Mouse (Mus musculus): ENCODE data around the gene Smarcd3. TPM values are rescaled to one million over a fixed set of nuclear protein-coding genes. Genes with fewer than 3 reads are reported as not detected.
A peak's percentile ranks its signal among the peaks of the same experiment; 100 is the strongest.

Gene Smarcd3
- polyA plus RNA-seq, 1 experiment from 2014 or later: 76.1 TPM

DNA sequence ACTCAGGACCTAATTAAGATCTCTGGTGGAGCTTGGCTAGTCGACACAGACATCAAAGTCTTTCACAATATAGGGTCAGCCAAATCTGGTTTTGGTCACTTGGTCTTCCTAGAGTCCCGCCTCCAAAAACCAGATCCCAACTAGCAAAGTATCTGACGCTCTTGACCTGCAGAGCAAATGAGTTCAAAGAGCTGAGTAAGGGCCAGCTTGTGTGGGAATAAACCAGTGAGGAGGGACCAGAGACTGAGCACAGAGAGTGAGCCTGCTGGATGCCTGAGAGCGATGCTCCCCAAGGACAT lies 560 bp upstream of the Smarcd3 start:
- H3K9ac ChIP-seq (ENCODE audit: low read depth, low read length): no peak overlapping the region
- H3K9me3 ChIP-seq (replicated peaks; ENCODE audit: control insufficient read depth, low read length): no peaks in the 10 kb centered on the region
- H3K27ac ChIP-seq (ENCODE audit: low read depth, low read length): no peak overlapping the region
- peak overlapping the region; percentile 88 for H3K4me2 ChIP-seq
- peak overlapping the region; percentile 53; the same call in 1 of the 2 replicates for H3K4me3 ChIP-seq (ENCODE audit: low read depth, low read length)
- WGBS (ENCODE audit: insufficient replicate concordance): 24% methylated on average over 4 of the region's 4 CpGs
- H3K36me3 ChIP-seq (ENCODE audit: control insufficient read depth, insufficient read depth, low read length): no peaks in the 10 kb centered on the region
- H3K4me1 ChIP-seq (ENCODE audit: control insufficient read depth, insufficient read depth, low read length): 0 out of 2 replicates have a peak, but pooled peaks cover 6% of the 10 kb centered on the region
- peaks cover 23% of the 10 kb centered on the region for H3K27me3 ChIP-seq (ENCODE audit: control insufficient read depth, insufficient read depth, low read length)
- no peak for ATAC-seq (replicated peaks; ENCODE audit: insufficient number of reproducible peaks, low FRiP score, low TSS enrichment)

DNA sequence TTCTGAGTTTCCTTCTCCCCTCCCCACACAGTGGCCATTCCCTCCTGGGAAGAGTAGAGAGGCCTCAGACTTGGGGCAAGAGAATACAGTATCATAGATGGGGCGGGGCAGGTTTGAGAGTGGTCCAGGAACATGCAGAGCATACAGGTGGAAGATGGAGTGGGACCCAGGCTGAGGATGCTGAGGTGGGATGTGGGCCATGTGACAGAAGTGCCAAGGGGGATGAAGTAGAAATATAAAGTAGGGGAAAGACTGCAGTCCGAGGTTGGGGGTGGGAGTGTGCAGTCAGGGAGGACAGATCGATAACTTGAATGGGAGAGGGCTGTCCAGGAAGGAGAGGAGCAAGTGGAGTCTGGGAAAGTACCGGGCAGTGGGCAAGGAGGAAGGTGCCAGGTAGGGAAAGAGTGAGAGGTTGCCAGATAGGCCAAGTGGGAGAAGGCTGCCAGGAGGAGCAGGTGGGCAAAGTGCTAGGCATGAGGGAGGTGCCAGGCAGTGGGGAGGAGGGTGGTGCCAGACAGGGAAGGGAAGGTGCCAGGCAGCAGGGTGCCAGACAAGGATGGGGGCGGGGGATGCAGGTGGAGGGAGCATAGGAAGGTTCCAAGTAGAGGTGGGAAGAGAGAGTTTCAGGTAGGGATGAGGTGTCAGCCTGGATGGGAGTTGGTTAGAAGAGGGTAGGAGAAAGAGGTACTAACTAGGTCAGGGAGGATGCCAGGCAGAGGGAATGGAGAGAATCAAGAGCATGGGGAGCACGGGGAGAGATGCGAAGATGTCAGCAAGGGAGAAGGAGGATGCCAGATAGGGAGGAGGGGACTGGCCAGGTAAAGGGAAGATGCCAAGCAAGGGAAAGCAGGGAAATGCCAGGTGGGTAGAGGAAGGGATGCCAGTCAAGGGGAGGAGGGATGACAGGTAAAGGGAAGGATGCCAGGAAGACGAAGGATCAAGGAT lies 898 bp downstream of the Smarcd3 start:
- no peak for ATAC-seq (replicated peaks; ENCODE audit: insufficient number of reproducible peaks, low FRiP score, low TSS enrichment)
- Histone ChIP-seq H3K4me1 (ENCODE audit: control insufficient read depth, insufficient read depth, low read length) (0 out of 2 replicates have a peak, but pooled peaks cover 6% of the 10 kb centered on the region), H3K9ac (ENCODE audit: low read depth, low read length) (no peak overlapping the region), H3K36me3 (ENCODE audit: control insufficient read depth, insufficient read depth, low read length) (no peaks in the 10 kb centered on the region), H3K27me3 (ENCODE audit: control insufficient read depth, insufficient read depth, low read length) (peaks cover 27% of the 10 kb centered on the region), H3K4me2 (peak overlapping the region; percentile 88), H3K27ac (ENCODE audit: low read depth, low read length) (no peak overlapping the region), H3K4me3 (ENCODE audit: low read depth, low read length) (peak overlapping the region; percentile 53), H3K9me3 (replicated peaks; ENCODE audit: control insufficient read depth, low read length) (no peaks in the 10 kb centered on the region)
- WGBS (ENCODE audit: insufficient replicate concordance): 45% methylated on average over 8 of the region's 8 CpGs

DNA sequence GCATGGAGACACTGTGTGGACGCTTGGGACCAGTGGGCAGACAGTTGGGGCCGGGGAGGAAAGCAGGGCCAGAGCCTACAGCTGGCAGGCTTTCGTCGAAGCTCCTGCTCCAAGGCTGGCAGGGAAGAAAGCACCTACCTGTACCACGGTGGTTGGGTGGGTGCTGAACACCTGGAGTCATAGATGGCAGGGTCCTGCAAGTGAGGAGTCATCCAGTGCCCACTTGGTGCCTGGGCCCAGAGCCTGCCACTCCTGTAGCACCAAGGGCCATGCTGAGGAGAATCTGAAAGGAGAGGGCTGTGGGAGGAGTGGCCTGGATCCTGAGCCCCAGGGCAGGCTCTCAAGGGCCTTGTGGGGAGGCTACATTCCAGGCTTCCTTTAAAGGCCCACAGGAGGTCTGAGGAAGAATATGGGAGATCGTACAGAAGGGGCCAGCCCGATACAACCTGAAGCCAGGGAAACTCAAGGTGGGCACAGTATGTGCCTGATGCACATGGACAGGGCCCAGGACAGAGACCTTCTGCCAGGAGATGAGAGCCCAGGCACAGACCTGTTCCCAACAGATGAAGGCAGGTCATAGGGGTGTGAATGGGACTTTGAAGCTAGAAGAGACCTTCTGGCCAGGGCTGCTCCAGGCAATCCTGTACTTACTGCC lies 1.7 kb downstream of the Smarcd3 start:
- WGBS (ENCODE audit: insufficient replicate concordance): 66% methylated on average over 7 of the region's 7 CpGs
- no peak for ATAC-seq (replicated peaks; ENCODE audit: insufficient number of reproducible peaks, low FRiP score, low TSS enrichment)
- Histone ChIP-seq H3K4me3 (ENCODE audit: low read depth, low read length) (no peak overlapping the region), H3K27me3 (ENCODE audit: control insufficient read depth, insufficient read depth, low read length) (peaks cover 27% of the 10 kb centered on the region), H3K36me3 (ENCODE audit: control insufficient read depth, insufficient read depth, low read length) (no peaks in the 10 kb centered on the region), H3K4me1 (ENCODE audit: control insufficient read depth, insufficient read depth, low read length) (0 out of 2 replicates have a peak, but pooled peaks cover 6% of the 10 kb centered on the region), H3K27ac (ENCODE audit: low read depth, low read length) (no peak overlapping the region), H3K4me2 (no peak overlapping the region), H3K9ac (ENCODE audit: low read depth, low read length) (no peak overlapping the region), H3K9me3 (replicated peaks; ENCODE audit: control insufficient read depth, low read length) (no peaks in the 10 kb centered on the region)

DNA sequence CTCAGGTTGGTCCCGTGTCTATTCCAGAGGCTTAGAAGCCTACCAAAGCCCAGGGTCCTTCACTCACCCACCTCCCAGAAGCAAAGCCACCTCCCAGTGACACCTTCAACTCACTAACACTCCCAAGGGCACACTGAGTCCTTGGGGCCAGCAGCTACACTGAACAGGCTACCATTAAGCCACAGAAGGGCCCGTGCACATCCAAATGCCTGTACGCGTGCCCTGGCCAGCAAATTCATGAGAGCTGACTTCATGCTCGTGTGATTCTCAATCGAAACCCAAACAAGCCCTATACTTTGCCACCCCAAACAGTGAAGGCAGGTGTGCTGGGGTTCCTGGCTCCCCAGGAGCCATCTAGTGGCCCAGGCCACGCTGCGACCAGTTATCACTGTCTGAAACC lies 3.6 kb downstream of the Smarcd3 start:
- Histone ChIP-seq H3K9ac (ENCODE audit: low read depth, low read length) (no peak overlapping the region), H3K4me2 (no peak overlapping the region), H3K36me3 (ENCODE audit: control insufficient read depth, insufficient read depth, low read length) (no peaks in the 10 kb centered on the region), H3K4me1 (ENCODE audit: control insufficient read depth, insufficient read depth, low read length) (0 out of 2 replicates have a peak, but pooled peaks cover 6% of the 10 kb centered on the region), H3K4me3 (ENCODE audit: low read depth, low read length) (no peak overlapping the region), H3K27me3 (ENCODE audit: control insufficient read depth, insufficient read depth, low read length) (peaks cover 27% of the 10 kb centered on the region), H3K27ac (ENCODE audit: low read depth, low read length) (no peak overlapping the region), H3K9me3 (replicated peaks; ENCODE audit: control insufficient read depth, low read length) (no peaks in the 10 kb centered on the region)
- ATAC-seq (replicated peaks; ENCODE audit: insufficient number of reproducible peaks, low FRiP score, low TSS enrichment): no peak
- 69% methylated on average over 8 of the region's 8 CpGs for WGBS (ENCODE audit: insufficient replicate concordance)

DNA sequence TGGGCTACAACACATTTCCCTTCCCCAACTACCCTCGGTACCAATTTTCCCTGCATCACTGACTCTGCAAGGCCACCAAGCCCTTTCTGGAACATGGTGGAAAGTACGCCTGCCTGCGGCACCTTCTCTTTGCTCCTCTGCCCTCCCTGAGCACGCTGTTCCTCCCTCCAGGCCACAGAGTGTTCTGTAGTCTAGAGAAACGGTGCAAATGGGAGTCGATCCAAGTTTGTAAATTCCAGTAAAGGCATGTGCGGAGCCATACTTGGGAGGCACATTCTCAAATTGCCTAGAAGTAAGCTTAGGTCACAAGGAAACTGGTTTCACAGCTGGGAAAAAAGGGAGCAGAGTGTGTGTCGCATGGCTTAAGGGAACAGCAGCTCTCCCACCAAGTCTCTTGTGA lies 4.1 kb downstream of the Smarcd3 start:
- Histone ChIP-seq H3K4me3 (ENCODE audit: low read depth, low read length) (no peak overlapping the region), H3K9me3 (replicated peaks; ENCODE audit: control insufficient read depth, low read length) (no peaks in the 10 kb centered on the region), H3K9ac (ENCODE audit: low read depth, low read length) (no peak overlapping the region), H3K4me2 (no peak overlapping the region), H3K27me3 (ENCODE audit: control insufficient read depth, insufficient read depth, low read length) (peaks cover 27% of the 10 kb centered on the region), H3K4me1 (ENCODE audit: control insufficient read depth, insufficient read depth, low read length) (0 out of 2 replicates have a peak, but pooled peaks cover 6% of the 10 kb centered on the region), H3K27ac (ENCODE audit: low read depth, low read length) (no peak overlapping the region), H3K36me3 (ENCODE audit: control insufficient read depth, insufficient read depth, low read length) (no peaks in the 10 kb centered on the region)
- ATAC-seq (replicated peaks; ENCODE audit: insufficient number of reproducible peaks, low FRiP score, low TSS enrichment): no peak
- WGBS (ENCODE audit: insufficient replicate concordance): 74% methylated on average over 8 of the region's 8 CpGs

DNA sequence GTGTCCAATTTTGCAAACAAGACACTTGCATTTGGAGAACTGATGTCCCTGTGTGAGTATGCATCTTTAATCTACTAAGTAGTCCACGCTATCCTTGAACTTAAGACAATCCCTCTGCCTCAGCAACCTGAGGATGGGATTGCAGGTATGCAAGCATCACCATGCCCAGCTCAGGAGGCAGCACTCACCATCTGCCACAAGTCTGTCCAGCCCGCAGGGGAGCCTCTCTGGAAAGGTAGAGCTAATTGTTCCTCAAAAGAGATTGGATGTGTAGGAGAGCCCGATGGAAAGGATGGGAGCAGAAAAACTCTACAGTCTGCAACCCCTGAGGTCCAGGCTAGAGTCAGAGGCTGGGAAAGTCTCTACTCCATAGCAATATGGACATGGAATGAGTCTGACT lies 5.3 kb downstream of the Smarcd3 start:
- H3K4me2 ChIP-seq: no peak overlapping the region
- H3K9ac ChIP-seq (ENCODE audit: low read depth, low read length): no peak overlapping the region
- no peaks in the 10 kb centered on the region for H3K36me3 ChIP-seq (ENCODE audit: control insufficient read depth, insufficient read depth, low read length)
- H3K9me3 ChIP-seq (replicated peaks; ENCODE audit: control insufficient read depth, low read length): no peaks in the 10 kb centered on the region
- ATAC-seq (replicated peaks; ENCODE audit: insufficient number of reproducible peaks, low FRiP score, low TSS enrichment): no peak
- no peak overlapping the region for H3K4me3 ChIP-seq (ENCODE audit: low read depth, low read length)
- peaks cover 24% of the 10 kb centered on the region for H3K27me3 ChIP-seq (ENCODE audit: control insufficient read depth, insufficient read depth, low read length)
- H3K4me1 ChIP-seq (ENCODE audit: control insufficient read depth, insufficient read depth, low read length): 0 out of 2 replicates have a peak, but pooled peaks cover 4% of the 10 kb centered on the region
- H3K27ac ChIP-seq (ENCODE audit: low read depth, low read length): no peak overlapping the region
- 79% methylated on average over 3 of the region's 3 CpGs for WGBS (ENCODE audit: insufficient replicate concordance)

DNA sequence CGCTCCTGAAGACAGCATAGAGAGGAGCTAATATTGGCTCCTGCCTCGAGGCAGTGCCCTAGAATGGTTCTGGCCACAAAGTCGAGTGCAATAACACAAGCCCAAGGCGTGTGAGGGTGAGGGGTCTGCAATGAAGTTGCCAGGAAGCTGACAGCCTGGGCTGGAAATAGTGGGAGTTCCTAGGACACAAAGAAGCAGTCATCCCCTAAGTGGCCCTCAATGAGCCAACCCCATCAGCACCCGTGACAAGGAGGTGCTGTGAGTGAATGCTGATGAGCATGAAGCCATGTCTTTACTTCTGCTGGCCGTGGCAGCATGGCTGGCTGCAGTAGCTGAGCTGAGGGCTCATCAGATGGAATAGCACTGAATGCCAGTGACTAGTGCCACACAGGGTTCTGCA lies 9.1 kb downstream of the Smarcd3 start:
- 63% methylated on average over 6 of the region's 6 CpGs for WGBS (ENCODE audit: insufficient replicate concordance)

DNA sequence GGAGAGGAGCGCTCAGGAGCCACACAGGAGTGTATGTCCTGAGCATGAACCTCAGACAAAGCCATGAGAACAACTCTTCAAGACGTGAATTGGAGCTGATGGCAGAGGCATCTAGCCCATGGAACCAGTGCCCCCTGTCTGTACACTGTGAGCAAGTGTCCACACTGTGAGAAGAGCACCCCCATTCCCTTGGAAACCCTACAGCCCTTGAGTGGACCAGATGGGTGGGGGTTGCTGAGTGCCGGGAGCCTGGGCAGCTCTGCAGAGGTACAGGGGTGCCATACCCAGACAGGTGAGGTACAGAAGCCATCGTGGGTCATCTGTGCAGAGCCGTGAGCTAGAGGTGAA lies 11.9 kb downstream of the Smarcd3 start:
- WGBS (ENCODE audit: insufficient replicate concordance): 73% methylated on average over 5 of the region's 5 CpGs
- no peaks in the 10 kb centered on the region for H3K9me3 ChIP-seq (replicated peaks; ENCODE audit: control insufficient read depth, low read length)
- H3K27me3 ChIP-seq (ENCODE audit: control insufficient read depth, insufficient read depth, low read length): no peaks in the 10 kb centered on the region
- no peak overlapping the region for H3K4me3 ChIP-seq (ENCODE audit: low read depth, low read length)
- ATAC-seq (replicated peaks; ENCODE audit: insufficient number of reproducible peaks, low FRiP score, low TSS enrichment): no peak
- peaks cover 16% of the 10 kb centered on the region for H3K4me1 ChIP-seq (ENCODE audit: control insufficient read depth, insufficient read depth, low read length)
- no peak overlapping the region for H3K27ac ChIP-seq (ENCODE audit: low read depth, low read length)
- H3K36me3 ChIP-seq (ENCODE audit: control insufficient read depth, insufficient read depth, low read length): no peaks in the 10 kb centered on the region
- no peak overlapping the region for H3K9ac ChIP-seq (ENCODE audit: low read depth, low read length)
- no peak overlapping the region for H3K4me2 ChIP-seq

More for the DNA sequence above, 9.1 kb downstream of the Smarcd3 start:
- H3K4me1 ChIP-seq (ENCODE audit: control insufficient read depth, insufficient read depth, low read length): peaks cover 2% of the 10 kb centered on the region; the same call in 1 of the 2 replicates
- no peak overlapping the region for H3K4me3 ChIP-seq (ENCODE audit: low read depth, low read length)
- H3K4me2 ChIP-seq: no peak overlapping the region
- H3K27ac ChIP-seq (ENCODE audit: low read depth, low read length): no peak overlapping the region
- H3K27me3 ChIP-seq (ENCODE audit: control insufficient read depth, insufficient read depth, low read length): peaks cover 4% of the 10 kb centered on the region; the same call in 1 of the 2 replicates
- no peaks in the 10 kb centered on the region for H3K36me3 ChIP-seq (ENCODE audit: control insufficient read depth, insufficient read depth, low read length)
- no peaks in the 10 kb centered on the region for H3K9me3 ChIP-seq (replicated peaks; ENCODE audit: control insufficient read depth, low read length)
- no peak overlapping the region for H3K9ac ChIP-seq (ENCODE audit: low read depth, low read length)
- no peak for ATAC-seq (replicated peaks; ENCODE audit: insufficient number of reproducible peaks, low FRiP score, low TSS enrichment)

Measured in heart, embryonic 11.5 days (tissue).